Mouse (Mus musculus): ENCODE measurements around the gene Luzp2.

DNA sequence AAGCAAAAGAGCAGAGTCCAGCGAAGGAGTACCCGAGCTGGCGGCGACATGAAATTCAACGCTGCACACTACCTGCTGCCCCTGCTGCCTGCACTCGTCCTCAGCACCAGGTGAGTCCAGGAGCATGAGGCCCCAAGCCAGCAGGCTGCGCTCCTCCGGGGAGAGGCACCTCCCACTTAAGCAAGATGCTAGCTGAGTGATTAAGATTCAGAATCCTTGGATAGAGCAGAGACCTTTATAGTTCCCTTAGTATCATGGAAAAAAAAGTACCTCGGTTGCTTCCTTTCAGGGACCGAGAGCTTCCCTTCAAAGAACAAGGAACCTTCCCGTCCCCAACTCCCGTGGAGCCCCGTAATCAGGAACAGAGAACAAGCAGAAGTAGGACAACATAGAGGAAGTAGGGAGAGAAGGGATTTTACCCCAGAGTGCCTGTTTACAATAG is 634 bp downstream of the Luzp2 start:
- TF ChIP-seq CTCF (IDR thresholded peaks at IDR 0.05; ENCODE audit: low read depth, low read length) (no peak), POLR2A (IDR thresholded peaks at IDR 0.05; ENCODE audit: borderline replicate concordance, low read depth, low read length) (no peak)

Data from bone marrow macrophage, adult 2 months (primary cell).